Mouse (Mus musculus): ENCODE measurements around the gene Glt6d1. TPM values are rescaled to one million over a fixed set of nuclear protein-coding genes. Genes with fewer than 3 reads are reported as not detected.

Glt6d1 gene
- polyA plus RNA-seq, 1 experiment from 2014 or later: not detected

DNA sequence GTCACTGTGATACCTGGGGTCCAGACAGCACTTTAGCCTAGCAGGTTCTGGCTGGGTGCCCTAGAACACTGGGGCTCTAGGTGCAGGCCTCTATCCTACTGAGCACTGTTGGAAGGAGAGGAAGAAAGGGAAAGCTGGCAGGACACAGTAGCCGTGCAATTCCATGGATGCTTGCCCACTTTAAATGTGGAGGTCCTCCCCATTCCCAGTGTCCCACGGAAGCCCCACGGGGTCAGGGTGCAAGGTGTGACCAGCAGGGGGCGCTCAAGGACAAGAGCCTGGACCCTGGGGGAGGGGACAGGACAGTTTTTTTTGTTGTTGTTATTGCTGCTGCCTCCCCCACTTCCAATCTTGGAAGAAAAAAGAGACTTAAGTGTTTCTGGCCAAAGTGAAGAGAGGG, 34.7 kb upstream of the Glt6d1 start:
- Histone ChIP-seq H3K9ac (ENCODE audit: low read length) (no peak overlapping the region), H3K27me3 (ENCODE audit: control insufficient read depth, insufficient read depth, low read length) (no peaks in the 10 kb centered on the region), H3K36me3 (ENCODE audit: control insufficient read depth, insufficient read depth, low read length) (no peaks in the 10 kb centered on the region), H3K27ac (ENCODE audit: low read depth, low read length) (no peak overlapping the region), H3K9me3 (ENCODE audit: control insufficient read depth, low read length) (no peaks in the 10 kb centered on the region), H3K4me1 (ENCODE audit: control insufficient read depth, insufficient read depth, low read length) (no peaks in the 10 kb centered on the region), H3K4me3 (ENCODE audit: low read depth, low read length) (no peak overlapping the region), H3K4me2 (no peak overlapping the region)
- 9% methylated on average over 4 of the region's 4 CpGs for WGBS
- peak; percentile 93 for DNase-seq (ENCODE audit: low spot score, missing footprints)
- no peak for ATAC-seq (ENCODE audit: low FRiP score)

DNA sequence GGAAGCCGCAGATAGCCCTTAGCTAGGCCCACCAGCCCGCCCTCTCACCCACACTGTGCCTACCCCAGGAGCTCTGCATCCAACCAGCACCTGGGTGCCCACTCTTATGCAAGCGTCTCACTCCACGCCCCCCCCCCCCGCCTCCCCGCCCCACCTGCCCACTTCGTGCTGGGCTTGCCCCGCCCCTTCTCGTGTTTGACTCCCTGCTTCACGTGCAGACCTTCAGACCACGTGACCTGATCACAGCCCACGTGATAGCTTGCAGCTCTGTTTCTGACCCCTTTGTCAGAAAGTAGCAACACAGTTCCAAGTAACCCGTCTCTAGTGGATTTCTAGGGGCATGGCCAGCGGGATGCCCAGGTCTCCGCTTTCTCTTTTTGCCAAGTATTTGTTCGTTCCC, 31.6 kb upstream of the Glt6d1 start, which contains the start of gene Sohlh1:
TSS of gene Sohlh1 (minus strand) at position 23 of the 400 bp plus-strand sequence.
- DNase-seq (ENCODE audit: low spot score, missing footprints) (no peak), ATAC-seq (ENCODE audit: low FRiP score) (no peak)
- no peak within 1 kb of the TSS for H3K27ac ChIP-seq (ENCODE audit: low read depth, low read length)
- H3K9ac ChIP-seq (ENCODE audit: low read length): no peak within 1 kb of the TSS
- H3K9me3 ChIP-seq (ENCODE audit: control insufficient read depth, low read length): no peaks in the 10 kb centered on the region
- 86% methylated on average over 15 of the region's 16 CpGs for WGBS
- no peak within 1 kb of the TSS for H3K4me2 ChIP-seq
- no peaks in the 10 kb centered on the region for H3K27me3 ChIP-seq (ENCODE audit: control insufficient read depth, insufficient read depth, low read length)
- H3K4me1 ChIP-seq (ENCODE audit: control insufficient read depth, insufficient read depth, low read length): no peaks in the 10 kb centered on the region
- no peak within 1 kb of the TSS for H3K4me3 ChIP-seq (ENCODE audit: low read depth, low read length)
- H3K36me3 ChIP-seq (ENCODE audit: control insufficient read depth, insufficient read depth, low read length): no peaks in the 10 kb centered on the region

DNA sequence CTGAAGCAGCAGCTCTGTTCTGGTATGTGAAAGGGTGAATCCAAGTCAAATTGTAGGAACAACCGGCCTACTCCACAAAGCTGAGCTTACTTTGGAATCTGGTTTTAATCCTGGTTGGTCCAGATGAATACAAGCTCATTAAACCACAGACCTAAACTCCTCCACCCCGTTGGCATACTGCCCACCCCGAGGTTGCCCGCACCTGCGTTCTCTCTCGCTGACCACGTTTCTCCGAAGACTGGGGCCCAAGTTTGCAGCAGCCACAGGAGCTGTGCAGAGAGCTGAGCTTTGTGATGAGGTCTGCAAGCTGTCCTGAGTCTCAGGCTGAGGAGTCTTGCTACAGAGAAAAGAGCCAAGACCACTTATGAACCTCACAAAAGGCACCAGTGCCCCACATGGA, 30.9 kb upstream of the Glt6d1 start:
- no peak overlapping the region for H3K27ac ChIP-seq (ENCODE audit: low read depth, low read length)
- ATAC-seq (ENCODE audit: low FRiP score) (no peak), DNase-seq (ENCODE audit: low spot score, missing footprints) (no peak)
- H3K4me3 ChIP-seq (ENCODE audit: low read depth, low read length): no peak overlapping the region
- H3K9me3 ChIP-seq (ENCODE audit: control insufficient read depth, low read length): no peaks in the 10 kb centered on the region
- H3K36me3 ChIP-seq (ENCODE audit: control insufficient read depth, insufficient read depth, low read length): no peaks in the 10 kb centered on the region
- 85% methylated on average over 8 of the region's 8 CpGs for WGBS
- H3K9ac ChIP-seq (ENCODE audit: low read length): no peak overlapping the region
- H3K4me1 ChIP-seq (ENCODE audit: control insufficient read depth, insufficient read depth, low read length): no peaks in the 10 kb centered on the region
- no peak overlapping the region for H3K4me2 ChIP-seq
- no peaks in the 10 kb centered on the region for H3K27me3 ChIP-seq (ENCODE audit: control insufficient read depth, insufficient read depth, low read length)

DNA sequence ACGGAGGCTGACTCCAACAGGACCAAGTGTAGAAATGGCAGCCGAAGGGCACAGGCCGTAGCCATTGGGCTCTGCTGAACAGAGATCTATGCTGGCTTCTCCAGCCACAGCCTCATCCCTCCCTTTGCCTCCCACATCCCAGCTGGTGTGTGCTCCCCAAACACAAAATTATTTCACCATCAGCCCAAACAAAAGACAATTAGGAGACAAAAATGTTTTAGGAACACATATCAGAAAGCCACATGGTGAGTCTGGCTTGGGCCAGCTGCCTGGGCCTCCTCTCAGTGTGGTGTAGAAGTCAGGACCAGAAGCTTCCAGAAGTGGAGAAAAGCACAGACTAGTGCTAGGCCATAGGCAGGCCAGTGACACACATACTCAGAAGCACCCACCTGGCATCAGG, 28.4 kb upstream of the Glt6d1 start:
- no peak overlapping the region for H3K9ac ChIP-seq (ENCODE audit: low read length)
- DNase-seq (ENCODE audit: low spot score, missing footprints) (no peak), ATAC-seq (ENCODE audit: low FRiP score) (no peak)
- H3K27ac ChIP-seq (ENCODE audit: low read depth, low read length): no peak overlapping the region
- no peaks in the 10 kb centered on the region for H3K27me3 ChIP-seq (ENCODE audit: control insufficient read depth, insufficient read depth, low read length)
- H3K4me3 ChIP-seq (ENCODE audit: low read depth, low read length): no peak overlapping the region
- WGBS: 86% methylated on average over 3 of the region's 3 CpGs
- H3K4me1 ChIP-seq (ENCODE audit: control insufficient read depth, insufficient read depth, low read length): no peaks in the 10 kb centered on the region
- no peaks in the 10 kb centered on the region for H3K9me3 ChIP-seq (ENCODE audit: control insufficient read depth, low read length)
- no peaks in the 10 kb centered on the region for H3K36me3 ChIP-seq (ENCODE audit: control insufficient read depth, insufficient read depth, low read length)
- no peak overlapping the region for H3K4me2 ChIP-seq

DNA sequence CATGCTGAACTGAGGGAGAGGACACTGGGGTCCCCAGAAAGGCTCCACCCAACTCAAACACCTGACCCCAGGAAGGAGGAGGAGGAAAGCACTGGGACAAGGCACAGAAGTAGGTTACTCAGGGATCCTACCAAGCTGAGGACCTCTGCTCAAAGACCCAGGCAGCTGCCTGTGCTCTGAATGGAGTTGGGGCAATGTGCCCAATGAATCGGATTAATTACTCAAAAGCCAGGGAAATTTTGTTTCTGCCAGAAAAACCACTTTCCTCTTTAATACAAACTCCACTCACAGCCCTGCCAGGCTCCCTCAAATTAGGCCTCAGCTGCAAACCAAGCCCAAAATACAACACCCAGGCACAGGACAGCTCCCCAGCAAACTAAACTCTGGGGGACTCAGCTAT, 27.1 kb upstream of the Glt6d1 start:
- no peaks in the 10 kb centered on the region for H3K9me3 ChIP-seq (ENCODE audit: control insufficient read depth, low read length)
- H3K4me3 ChIP-seq (ENCODE audit: low read depth, low read length): no peak overlapping the region
- H3K27ac ChIP-seq (ENCODE audit: low read depth, low read length): no peak overlapping the region
- DNase-seq (ENCODE audit: low spot score, missing footprints) (no peak), ATAC-seq (ENCODE audit: low FRiP score) (no peak)
- 78% methylated on average over 1 of the region's 1 CpGs for WGBS
- no peak overlapping the region for H3K4me2 ChIP-seq
- no peaks in the 10 kb centered on the region for H3K4me1 ChIP-seq (ENCODE audit: control insufficient read depth, insufficient read depth, low read length)
- H3K36me3 ChIP-seq (ENCODE audit: control insufficient read depth, insufficient read depth, low read length): no peaks in the 10 kb centered on the region
- H3K27me3 ChIP-seq (ENCODE audit: control insufficient read depth, insufficient read depth, low read length): no peaks in the 10 kb centered on the region
- H3K9ac ChIP-seq (ENCODE audit: low read length): no peak overlapping the region

DNA sequence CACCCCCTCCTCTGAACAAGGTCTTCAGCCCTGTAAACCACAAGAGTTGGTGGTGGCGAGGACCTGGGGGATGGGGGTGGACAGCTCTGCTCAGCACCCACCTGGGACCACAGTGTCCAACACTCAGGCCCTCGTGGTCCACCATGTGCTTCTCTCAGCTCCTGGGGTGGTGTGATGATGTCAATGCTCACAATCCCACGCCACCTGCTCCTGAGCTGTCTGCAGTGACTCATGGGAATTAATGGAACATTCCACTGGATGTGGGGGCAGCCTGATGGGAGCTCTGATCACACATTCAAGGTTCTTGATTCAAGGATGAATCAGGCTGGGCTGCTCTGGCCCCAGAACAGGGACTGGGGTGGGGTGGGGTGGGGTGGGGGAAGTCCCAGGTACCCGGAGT, 26.5 kb upstream of the Glt6d1 start:
- H3K27me3 ChIP-seq (ENCODE audit: control insufficient read depth, insufficient read depth, low read length): no peaks in the 10 kb centered on the region
- H3K4me1 ChIP-seq (ENCODE audit: control insufficient read depth, insufficient read depth, low read length): no peaks in the 10 kb centered on the region
- H3K36me3 ChIP-seq (ENCODE audit: control insufficient read depth, insufficient read depth, low read length): no peaks in the 10 kb centered on the region
- H3K4me3 ChIP-seq (ENCODE audit: low read depth, low read length): no peak overlapping the region
- 75% methylated on average over 4 of the region's 4 CpGs for WGBS
- ATAC-seq (ENCODE audit: low FRiP score): no peak
- DNase-seq (ENCODE audit: low spot score, missing footprints): no peak
- H3K27ac ChIP-seq (ENCODE audit: low read depth, low read length): no peak overlapping the region
- no peak overlapping the region for H3K9ac ChIP-seq (ENCODE audit: low read length)
- H3K4me2 ChIP-seq: no peak overlapping the region
- no peaks in the 10 kb centered on the region for H3K9me3 ChIP-seq (ENCODE audit: control insufficient read depth, low read length)

DNA sequence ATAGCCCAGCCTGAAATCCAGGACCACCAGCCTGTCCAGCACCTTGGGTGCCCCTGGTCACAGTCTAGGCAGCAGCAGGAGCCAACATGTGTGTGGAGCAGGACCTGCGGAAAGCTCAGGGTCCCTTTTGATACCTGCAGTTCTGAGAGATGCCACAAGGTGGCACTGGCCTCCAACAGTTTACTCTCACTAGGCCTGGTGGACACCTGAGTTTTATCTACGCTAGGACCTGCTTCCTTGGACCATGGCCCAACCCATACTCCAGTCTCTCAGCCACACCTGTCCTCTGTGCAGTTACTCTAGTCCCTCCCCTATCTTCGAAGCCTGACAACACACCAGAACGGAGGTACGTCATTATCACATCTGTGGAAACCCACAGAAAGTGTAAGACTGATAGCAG, 20.6 kb upstream of the Glt6d1 start:
- no peak overlapping the region for H3K9ac ChIP-seq (ENCODE audit: low read length)
- no peak for ATAC-seq (ENCODE audit: low FRiP score)

DNA sequence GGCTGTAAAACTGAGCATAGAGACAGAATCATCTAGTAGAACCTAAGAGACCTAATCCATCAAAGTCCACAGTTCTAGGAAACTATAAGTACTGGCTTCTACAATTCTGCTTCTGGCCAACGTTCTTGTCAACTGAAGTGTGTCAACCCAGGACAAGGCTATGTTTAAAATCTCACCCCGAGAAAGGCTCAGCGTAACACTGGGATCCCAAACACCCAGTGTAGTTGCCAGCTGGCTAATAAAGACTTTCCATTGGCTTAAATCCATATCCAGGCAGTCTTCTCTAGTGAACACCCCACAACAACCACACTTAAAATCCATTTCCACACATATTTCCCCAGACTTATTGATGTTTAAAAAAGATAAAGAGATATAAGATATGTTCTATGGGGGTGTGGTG, 15.1 kb upstream of the Glt6d1 start:
- H3K4me1 ChIP-seq (ENCODE audit: control insufficient read depth, insufficient read depth, low read length): no peaks in the 10 kb centered on the region
- no peak overlapping the region for H3K4me3 ChIP-seq (ENCODE audit: low read depth, low read length)
- ATAC-seq (ENCODE audit: low FRiP score) (no peak), DNase-seq (ENCODE audit: low spot score, missing footprints) (no peak)
- H3K9ac ChIP-seq (ENCODE audit: low read length): no peak overlapping the region
- no peaks in the 10 kb centered on the region for H3K9me3 ChIP-seq (ENCODE audit: control insufficient read depth, low read length)
- 91% methylated on average over 3 of the region's 3 CpGs for WGBS
- H3K36me3 ChIP-seq (ENCODE audit: control insufficient read depth, insufficient read depth, low read length): no peaks in the 10 kb centered on the region
- H3K27ac ChIP-seq (ENCODE audit: low read depth, low read length): no peak overlapping the region
- no peaks in the 10 kb centered on the region for H3K27me3 ChIP-seq (ENCODE audit: control insufficient read depth, insufficient read depth, low read length)
- H3K4me2 ChIP-seq: no peak overlapping the region

More for the DNA sequence above, 20.6 kb upstream of the Glt6d1 start:
- Histone ChIP-seq H3K27ac (ENCODE audit: low read depth, low read length) (no peak overlapping the region), H3K36me3 (ENCODE audit: control insufficient read depth, insufficient read depth, low read length) (no peaks in the 10 kb centered on the region), H3K4me3 (ENCODE audit: low read depth, low read length) (no peak overlapping the region), H3K4me2 (no peak overlapping the region), H3K9me3 (ENCODE audit: control insufficient read depth, low read length) (no peaks in the 10 kb centered on the region), H3K4me1 (ENCODE audit: control insufficient read depth, insufficient read depth, low read length) (no peaks in the 10 kb centered on the region), H3K27me3 (ENCODE audit: control insufficient read depth, insufficient read depth, low read length) (no peaks in the 10 kb centered on the region)
- 44% methylated on average over 5 of the region's 5 CpGs for WGBS
- peak; percentile 96 for DNase-seq (ENCODE audit: low spot score, missing footprints)

DNA sequence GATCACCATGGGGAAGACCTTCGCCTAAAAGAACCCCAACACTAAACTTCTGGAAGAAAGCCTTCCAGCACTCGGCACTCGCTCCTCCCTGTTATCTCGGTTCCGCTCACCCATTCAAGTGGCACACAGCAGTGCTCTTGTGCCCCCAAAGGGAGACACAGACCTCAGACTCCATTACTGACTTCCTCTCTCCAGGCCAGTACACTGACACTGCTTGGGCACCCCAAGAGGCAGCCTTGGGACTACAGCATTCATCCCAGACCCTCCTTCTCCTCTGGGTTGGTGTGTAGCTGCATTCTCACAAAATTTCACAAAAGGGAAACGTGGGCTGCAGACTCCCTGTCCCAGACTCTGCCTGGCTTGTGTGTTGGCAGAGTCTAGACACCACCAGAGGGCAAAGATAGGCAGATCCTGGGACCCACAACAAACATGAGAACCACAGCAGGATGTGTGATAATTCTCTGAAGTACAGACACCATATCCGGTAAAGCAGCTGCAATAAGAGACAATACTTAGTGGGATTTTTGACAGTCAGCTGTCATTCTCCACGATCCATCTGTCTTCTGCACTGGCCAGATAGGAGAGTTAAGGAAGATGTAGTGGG, 12.8 kb upstream of the Glt6d1 start:
- H3K4me1 ChIP-seq (ENCODE audit: control insufficient read depth, insufficient read depth, low read length): no peaks in the 10 kb centered on the region
- no peak for DNase-seq (ENCODE audit: low spot score, missing footprints)
- H3K9me3 ChIP-seq (ENCODE audit: control insufficient read depth, low read length): no peaks in the 10 kb centered on the region
- H3K27ac ChIP-seq (ENCODE audit: low read depth, low read length): no peak overlapping the region
- 82% methylated on average over 8 of the region's 8 CpGs for WGBS
- no peak overlapping the region for H3K9ac ChIP-seq (ENCODE audit: low read length)
- H3K27me3 ChIP-seq (ENCODE audit: control insufficient read depth, insufficient read depth, low read length): no peaks in the 10 kb centered on the region
- H3K4me2 ChIP-seq: no peak overlapping the region
- no peak for ATAC-seq (ENCODE audit: low FRiP score)
- no peaks in the 10 kb centered on the region for H3K36me3 ChIP-seq (ENCODE audit: control insufficient read depth, insufficient read depth, low read length)
- H3K4me3 ChIP-seq (ENCODE audit: low read depth, low read length): no peak overlapping the region
